Mouse (Mus musculus) ES-E14 (cell line): Measurements from ENCODE around the gene Mtfr1l. TPM values are rescaled to one million over a fixed set of nuclear protein-coding genes. Genes with fewer than 3 reads are reported as not detected.
"Not testable (repeated sequence)": the region's sequence is repeated elsewhere in the genome, so short reads cannot be mapped to it uniquely, and the experiment has no call there.

Experiments
- DNase-seq: peaks from one replicate; pipeline ENCODE4 v3.0.0-alpha.2; 2013; ENCODE audit warnings: low read depth, low spot score
- H3K27ac ChIP-seq: 2 replicates; pipeline ENCODE4 v1.5.1; 2012; ENCODE audit warnings: low read depth, mild to moderate bottlenecking, low read length, moderate library complexity, mixed read lengths; ENCODE audit not compliant: poor library complexity, insufficient read depth, severe bottlenecking
- H3K36me3 ChIP-seq: 2 replicates; pipeline ENCODE4 v1.6.1; 2012; ENCODE audit warnings: mild to moderate bottlenecking, low read length, moderate library complexity, mixed read lengths; ENCODE audit not compliant: control insufficient read depth, poor library complexity, insufficient read depth, severe bottlenecking
- H3K4me1 ChIP-seq, 2 experiments: fragments of 150-350 bp in 1 of 2; sonication (generic) in 1 of 2; 2 replicates each; pipeline ENCODE4 v1.6.1; 2012; ENCODE audit warnings: low read length in 2 of 2, mild to moderate bottlenecking in 1 of 2, mixed read lengths in 1 of 2; ENCODE audit not compliant: control insufficient read depth in 2 of 2, insufficient read depth in 2 of 2, poor library complexity in 1 of 2
- H3K4me3 ChIP-seq, 2 experiments: fragments of 150-350 bp in 1 of 2; sonication (generic) in 1 of 2; 2 replicates each; pipeline ENCODE4 v1.5.1; 2012; ENCODE audit warnings: low read length in 2 of 2, low read depth in 1 of 2, mild to moderate bottlenecking in 1 of 2, mixed read lengths in 1 of 2; ENCODE audit not compliant: insufficient read depth in 1 of 2, poor library complexity in 1 of 2, severe bottlenecking in 1 of 2
- H3K9ac ChIP-seq: 2 replicates; pipeline ENCODE4 v1.6.1; 2012; ENCODE audit warnings: low read depth, mild to moderate bottlenecking, low read length, mixed read lengths; ENCODE audit not compliant: poor library complexity, insufficient read depth, severe bottlenecking
- H3K9me3 ChIP-seq: fragments of 150-350 bp; sonication (generic); 2 replicates; pipeline ENCODE4 v1.6.1; 2012; ENCODE audit warnings: low read depth, mild to moderate bottlenecking, low read length; ENCODE audit not compliant: control insufficient read depth, insufficient read depth
- CHD2 ChIP-seq: IDR thresholded peaks from 2 replicates; pipeline ENCODE4 v1.6.1; 2014; ENCODE audit warnings: mild to moderate bottlenecking, low read depth, low read length, inconsistent platforms
- HCFC1 ChIP-seq: IDR thresholded peaks from 2 replicates; pipeline ENCODE4 v1.6.1; 2012; ENCODE audit warnings: low read length, inconsistent platforms, borderline replicate concordance; ENCODE audit not compliant: insufficient read depth
- MAFK ChIP-seq: IDR thresholded peaks from 2 replicates; pipeline ENCODE4 v1.6.1; 2014; ENCODE audit warnings: mild to moderate bottlenecking, low read depth, low read length, inconsistent platforms; ENCODE audit not compliant: insufficient read depth
- ZC3H11A ChIP-seq: IDR thresholded peaks from 2 replicates; pipeline ENCODE4 v1.6.1; 2012; ENCODE audit warnings: low read depth, mild to moderate bottlenecking, inconsistent platforms, low read length, borderline replicate concordance
- ZNF384 ChIP-seq: IDR thresholded peaks from 2 replicates; pipeline ENCODE4 v1.6.1; 2012; ENCODE audit warnings: low read depth, low read length, inconsistent platforms
- in situ Hi-C, 2 experiments: fragments of 600-800 bp; cut with MboI; formaldehyde crosslinking; loops; one replicate each; pipeline ENCODE4 v1.15.1; 2025; ENCODE audit warnings: low sequenced_read_pairs in 2 of 2, inconsistent platforms in 1 of 2; ENCODE audit not compliant: unreplicated experiment in 2 of 2
- total RNA-seq: library from RNA; depleted of rRNA; stranded (reverse); fragments of 300-350 nt; gene quantifications from 2 replicates; pipeline ENCODE4 v1.2.3, GENCODE M21; 2012

The Mtfr1l gene
- total RNA-seq, 1 experiment: 43.7 TPM

DNA sequence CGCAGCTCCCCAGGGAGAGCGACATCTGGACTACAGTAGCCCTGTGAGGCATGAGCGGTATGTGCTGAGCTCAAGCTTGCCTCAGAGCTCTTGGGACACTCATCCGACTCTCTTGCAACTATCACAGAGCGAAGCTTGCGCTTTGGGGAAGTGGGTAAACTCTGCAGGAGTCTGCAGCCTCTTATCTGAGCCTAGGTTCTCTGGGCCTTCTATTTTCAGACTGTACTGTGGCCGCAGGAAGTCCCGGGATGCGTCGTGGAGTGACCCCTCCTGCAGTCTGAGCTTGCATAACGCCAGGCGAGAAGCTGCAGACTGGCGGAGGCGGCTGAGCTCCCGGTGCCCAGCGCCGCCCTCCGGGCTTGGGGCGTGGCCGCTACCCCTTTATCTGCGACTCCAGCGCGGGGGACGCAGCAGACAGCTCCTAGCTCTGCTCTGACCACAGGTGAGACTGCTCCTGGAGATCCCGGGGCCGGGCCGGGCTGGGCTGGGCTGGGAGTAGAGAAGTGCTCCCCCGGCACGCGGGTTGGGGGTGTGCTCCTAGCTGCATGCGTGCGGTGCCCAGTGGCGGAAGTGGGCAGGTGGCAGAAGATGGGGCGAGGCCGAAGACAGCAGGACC, 38.5 kb downstream of the Mtfr1l start, which contains the start of gene Paqr7:
Gene Paqr7, plus strand, starts transcription at position 103 of the 616 bp plus-strand sequence.
- in situ Hi-C loops: no loop called here
- H3K9me3 ChIP-seq: no peaks in the 10 kb centered on the region
- peak within 1 kb of the TSS; percentile 20 to 53; a peak in 2 of 4 replicates for H3K4me3 ChIP-seq
- no peaks in the 10 kb centered on the region for H3K36me3 ChIP-seq
- H3K27ac ChIP-seq: no peak within 1 kb of the TSS
- DNase-seq: no peak
- TF ChIP-seq ZNF384: no peak
- peaks cover 8 to 19% of the 10 kb centered on the region in 2 experiments; a peak in 3 of 4 replicates for H3K4me1 ChIP-seq
- H3K9ac ChIP-seq: no peak within 1 kb of the TSS

DNA sequence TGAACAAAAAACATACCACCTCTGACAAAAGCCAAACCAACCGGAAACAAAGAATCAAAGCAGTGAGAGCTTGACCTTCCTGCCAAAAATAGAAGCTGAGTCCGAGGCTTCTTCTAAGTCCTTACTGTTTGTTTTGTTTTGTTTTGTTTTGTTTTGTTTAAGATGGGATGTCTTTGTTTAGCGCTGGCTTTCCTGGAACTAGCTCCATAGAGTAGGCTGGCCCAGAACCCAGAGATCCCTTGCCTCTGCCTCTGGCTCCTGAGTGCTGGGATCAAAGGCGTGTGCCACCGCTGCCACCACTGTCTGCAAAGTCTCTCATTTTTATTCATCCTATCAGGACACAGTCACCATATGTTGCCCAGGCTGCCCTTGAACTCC, 39.7 kb downstream of the Mtfr1l start:
- Histone ChIP-seq H3K4me1 (peaks cover 8 to 19% of the 10 kb centered on the region in 2 experiments; a peak in 3 of 4 replicates), H3K27ac (no peak overlapping the region), H3K4me3 (no peak overlapping the region), H3K9ac (no peak overlapping the region), H3K9me3 (no peaks in the 10 kb centered on the region), H3K36me3 (no peaks in the 10 kb centered on the region)
- in situ Hi-C loops: no loop called here
- no peak for TF ChIP-seq HCFC1
- TF ChIP-seq ZNF384: no peak
- no peak for TF ChIP-seq ZC3H11A
- no peak for TF ChIP-seq MAFK
- TF ChIP-seq CHD2: no peak
- DNase-seq: no peak

DNA sequence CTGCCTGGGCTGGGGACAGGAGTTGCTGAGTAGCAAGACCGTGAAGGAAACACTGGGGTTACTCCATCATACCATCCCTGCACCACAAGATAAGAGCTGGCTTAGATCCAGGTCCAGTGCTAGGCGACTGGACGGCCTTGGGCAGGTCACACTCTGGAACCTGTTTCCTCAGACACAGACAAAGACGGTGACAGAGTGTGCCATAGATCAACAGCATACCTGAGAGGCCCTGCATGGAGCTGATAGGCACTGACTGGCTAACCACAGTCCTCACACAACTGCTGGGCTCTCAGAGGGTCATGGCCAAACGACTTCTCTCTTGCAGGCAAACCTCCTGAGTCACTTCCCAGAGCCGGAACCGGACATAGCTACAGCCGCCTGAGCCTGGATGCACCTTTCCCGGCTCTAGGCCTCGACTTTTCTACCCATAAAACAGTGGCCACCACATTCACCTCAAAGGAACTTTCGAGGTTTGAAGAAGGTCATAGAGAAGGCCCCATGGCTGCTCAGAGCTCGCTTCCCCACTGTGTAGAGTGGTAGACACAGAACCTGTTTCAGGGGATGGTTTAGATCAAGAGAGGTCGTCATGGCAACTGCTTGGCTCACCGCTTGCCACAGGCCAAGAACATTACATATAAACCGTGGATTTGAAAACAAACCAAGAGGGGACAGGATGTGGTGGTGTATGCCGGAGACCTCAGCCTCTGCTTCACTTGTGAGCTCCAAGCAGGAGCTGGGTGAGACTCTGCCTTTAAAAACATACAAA, 40.2 kb downstream of the Mtfr1l start:
- Histone ChIP-seq H3K9ac (no peak overlapping the region), H3K4me1 (peaks cover 8 to 19% of the 10 kb centered on the region in 2 experiments; a peak in 3 of 4 replicates), H3K9me3 (no peaks in the 10 kb centered on the region), H3K27ac (no peak overlapping the region), H3K4me3 (no peak overlapping the region), H3K36me3 (no peaks in the 10 kb centered on the region)
- no peak for TF ChIP-seq HCFC1
- no peak for TF ChIP-seq MAFK
- no peak for TF ChIP-seq CHD2
- TF ChIP-seq ZC3H11A: no peak
- no peak for TF ChIP-seq ZNF384
- no peak for DNase-seq
- in situ Hi-C loops: no loop called here

DNA sequence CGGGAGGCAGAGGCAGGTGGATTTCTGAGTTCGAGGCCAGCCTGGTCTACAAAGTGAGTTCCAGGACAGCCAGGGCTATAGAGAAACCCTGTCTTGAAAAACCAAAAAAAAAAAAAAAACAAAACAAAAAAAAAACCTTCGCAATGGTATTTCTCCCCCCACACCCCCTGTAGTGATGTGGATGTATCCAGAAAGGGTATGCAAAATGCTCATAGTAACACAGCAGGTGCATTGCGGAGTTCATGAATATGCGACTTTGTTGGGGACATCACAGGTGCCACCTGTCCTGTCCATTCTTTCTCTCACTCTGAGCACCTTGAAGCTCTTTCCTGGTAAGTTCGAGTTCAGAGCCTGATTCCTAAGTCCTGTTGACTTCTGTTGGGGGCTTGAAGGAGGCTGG, 41.0 kb downstream of the Mtfr1l start:
- H3K9ac ChIP-seq, H3K4me3 ChIP-seq, in situ Hi-C loops, DNase-seq, H3K36me3 ChIP-seq, H3K27ac ChIP-seq, H3K9me3 ChIP-seq: not testable (repeated sequence)
- peaks cover 8 to 19% of the 10 kb centered on the region in 2 experiments; a peak in 3 of 4 replicates for H3K4me1 ChIP-seq
- TF ChIP-seq ZNF384: peak; percentile 86

DNA sequence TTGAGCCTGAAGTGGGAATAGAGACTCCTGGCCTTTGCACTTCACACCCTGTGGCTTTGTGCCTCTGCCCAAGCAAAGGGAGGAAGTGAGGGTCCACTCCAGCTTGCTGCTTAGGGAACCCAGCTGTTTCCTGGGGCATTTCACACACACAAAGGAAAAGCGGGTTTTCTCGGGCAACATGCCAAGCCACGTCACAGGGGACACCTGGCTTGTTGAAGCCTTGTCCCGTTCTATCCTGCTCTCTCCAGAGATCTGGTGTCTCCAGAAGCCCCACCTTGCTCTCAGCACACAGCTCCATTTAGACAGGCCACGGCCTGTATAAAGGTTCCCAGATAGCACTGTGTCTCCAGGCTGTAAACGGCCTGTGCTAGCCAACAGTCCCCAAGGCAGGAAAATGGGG, 43.5 kb downstream of the Mtfr1l start:
- in situ Hi-C loops: no loop called here

More for the DNA sequence above, 43.5 kb downstream of the Mtfr1l start:
- no peak for DNase-seq
- H3K27ac ChIP-seq: no peak overlapping the region
- H3K4me1 ChIP-seq: peaks cover 8 to 17% of the 10 kb centered on the region in 2 experiments; a peak in 3 of 4 replicates
- TF ChIP-seq CHD2 (no peak), ZNF384 (no peak), ZC3H11A (no peak), HCFC1 (no peak), MAFK (no peak)
- no peak overlapping the region for H3K9ac ChIP-seq
- H3K9me3 ChIP-seq: no peaks in the 10 kb centered on the region
- H3K36me3 ChIP-seq: no peaks in the 10 kb centered on the region
- H3K4me3 ChIP-seq: no peak overlapping the region
